Mouse (Mus musculus) small intestine, adult 2 months (tissue): ENCODE results near the gene Irgc1. TPM values are rescaled to one million over a fixed set of nuclear protein-coding genes. Genes with fewer than 3 reads are reported as not detected.

Source experiments
- H3K27ac ChIP-seq: fragments of 200-500 bp; 2 replicates; pipeline ENCODE4 v1.5.1; 2012; ENCODE audit warnings: low read depth, low read length, control low read depth, inconsistent platforms; ENCODE audit not compliant: insufficient read depth
- H3K27me3 ChIP-seq: fragments of 200-500 bp; 2 replicates; pipeline ENCODE4 v1.6.1; 2012; ENCODE audit warnings: mild to moderate bottlenecking, moderate library complexity, low read length, inconsistent platforms; ENCODE audit not compliant: control insufficient read depth, insufficient read depth
- H3K36me3 ChIP-seq: fragments of 200-500 bp; 2 replicates; pipeline ENCODE4 v1.6.1; 2012; ENCODE audit warnings: mild to moderate bottlenecking, low read length, control low read depth, inconsistent platforms; ENCODE audit not compliant: control insufficient read depth, insufficient read depth
- H3K4me1 ChIP-seq: fragments of 200-500 bp; 2 replicates; pipeline ENCODE4 v1.6.1; 2012; ENCODE audit warnings: low read length, inconsistent platforms, mixed read lengths; ENCODE audit not compliant: control insufficient read depth, insufficient read depth, insufficient read length
- H3K4me3 ChIP-seq: fragments of 200-500 bp; 2 replicates; pipeline ENCODE4 v1.5.1; 2012; ENCODE audit warnings: low read depth, mild to moderate bottlenecking, control low read depth, inconsistent platforms, low read length, moderate library complexity
- CTCF ChIP-seq: fragments of 200-500 bp; IDR thresholded peaks from 2 replicates; pipeline ENCODE4 v1.5.1; 2012; ENCODE audit warnings: low read depth, mild to moderate bottlenecking, control low read depth, inconsistent platforms, low read length, moderate library complexity, mixed read lengths; ENCODE audit not compliant: insufficient replicate concordance, insufficient read length; ENCODE audit errors: extremely low read depth
- POLR2A ChIP-seq: fragments of 200-500 bp; IDR thresholded peaks from 2 replicates; pipeline ENCODE4 v1.6.1; 2012; ENCODE audit warnings: low read depth, mild to moderate bottlenecking, control low read depth, inconsistent platforms, low read length, moderate library complexity
- WGBS: fragments of 180-500 bp; shearing (Covaris S2); methylation state at CpG from one replicate; pipeline ENCODE4 v1.1.7; 2018; 5-methylcytosine and 5-hydroxymethylcytosine counted together
- polyA plus RNA-seq: library from polyadenylated mRNA; depleted of rRNA; stranded (reverse); fragments of >200 nt; gene quantifications from 2 replicates; pipeline ENCODE4 v1.2.3, GENCODE M21; 2012

The Irgc1 gene
- polyA plus RNA-seq, 1 experiment, result 0.37 TPM

- 0 out of 2 replicates have a peak, but pooled peaks cover 2% of the 10 kb centered on the region for H3K36me3 ChIP-seq
- WGBS, result 71% methylated on average over 6 of the region's 6 CpGs
- H3K4me1 ChIP-seq, result no peaks in the 10 kb centered on the region; the same call in 1 of the 2 replicates
- TF ChIP-seq POLR2A, result no peak
- no peak for TF ChIP-seq CTCF
- no peak overlapping the region for H3K4me3 ChIP-seq
- H3K27me3 ChIP-seq, result no peaks in the 10 kb centered on the region
- no peak overlapping the region for H3K27ac ChIP-seq
These were observed 20.3 kb upstream of the Irgc1 start for GRCm38 (mm10) chr7:24472442-24472841.

- 92% methylated on average over 7 of the region's 7 CpGs for WGBS
- no peak overlapping the region for H3K4me3 ChIP-seq
- TF ChIP-seq CTCF (no peak), POLR2A (no peak)
These were observed 18.3 kb upstream of the Irgc1 start for GRCm38 (mm10) chr7:24470356-24470755.

GRCm38 (mm10) chr7:24469126-24469525, 17.0 kb upstream of the Irgc1 start:
- 93% methylated on average over 3 of the region's 3 CpGs for WGBS
- no peak overlapping the region for H3K4me3 ChIP-seq
- no peaks in the 10 kb centered on the region for H3K4me1 ChIP-seq
- TF ChIP-seq POLR2A (no peak), CTCF (peak; percentile 47; the same call in 1 of the 2 replicates)
- no peak overlapping the region for H3K27ac ChIP-seq
- H3K27me3 ChIP-seq, result no peaks in the 10 kb centered on the region
- 0 out of 2 replicates have a peak, but pooled peaks cover 2% of the 10 kb centered on the region for H3K36me3 ChIP-seq

More at GRCm38 (mm10) chr7:24470356-24470755, 18.3 kb upstream of the Irgc1 start:
- Histone ChIP-seq H3K27ac (no peak overlapping the region), H3K27me3 (no peaks in the 10 kb centered on the region), H3K36me3 (0 out of 2 replicates have a peak, but pooled peaks cover 2% of the 10 kb centered on the region), H3K4me1 (no peaks in the 10 kb centered on the region; the same call in 1 of the 2 replicates)

- Histone ChIP-seq H3K27ac (no peak overlapping the region), H3K4me1 (no peaks in the 10 kb centered on the region; the same call in 1 of the 2 replicates), H3K4me3 (no peak overlapping the region), H3K36me3 (0 out of 2 replicates have a peak, but pooled peaks cover 1% of the 10 kb centered on the region), H3K27me3 (no peaks in the 10 kb centered on the region)
- TF ChIP-seq POLR2A, result no peak
- TF ChIP-seq CTCF, result no peak
- WGBS, result 77% methylated on average over 5 of the region's 5 CpGs
These were observed 15.8 kb upstream of the Irgc1 start for GRCm38 (mm10) chr7:24467886-24468285.

- Histone ChIP-seq H3K4me1 (peaks cover 7% of the 10 kb centered on the region), H3K36me3 (no peaks in the 10 kb centered on the region), H3K27ac (no peak overlapping the region), H3K27me3 (0 out of 2 replicates have a peak, but pooled peaks cover 4% of the 10 kb centered on the region), H3K4me3 (no peak overlapping the region)
- no peak for TF ChIP-seq CTCF
- 85% methylated on average over 6 of the region's 6 CpGs for WGBS
These were observed 14.7 kb upstream of the Irgc1 start for GRCm38 (mm10) chr7:24466835-24467234.

GRCm38 (mm10) chr7:24462388-24463319, 10.6 kb upstream of the Irgc1 start, which contains the start of gene Plaur:
Plaur (plus strand) TSS chr7:24462484.
- Histone ChIP-seq H3K36me3 (no peaks in the 10 kb centered on the region), H3K27ac (peak within 1 kb of the TSS; percentile 85), H3K4me3 (peak within 1 kb of the TSS; percentile 64), H3K27me3 (0 out of 2 replicates have a peak, but pooled peaks cover 4% of the 10 kb centered on the region), H3K4me1 (peaks cover 25% of the 10 kb centered on the region)
- 2% methylated on average over 27 of the region's 27 CpGs for WGBS
- peak; percentile 52 for TF ChIP-seq POLR2A
- no peak for TF ChIP-seq CTCF
